Mouse (Mus musculus): ENCODE results near the gene Aig1.

Gene Aig1

DNA sequence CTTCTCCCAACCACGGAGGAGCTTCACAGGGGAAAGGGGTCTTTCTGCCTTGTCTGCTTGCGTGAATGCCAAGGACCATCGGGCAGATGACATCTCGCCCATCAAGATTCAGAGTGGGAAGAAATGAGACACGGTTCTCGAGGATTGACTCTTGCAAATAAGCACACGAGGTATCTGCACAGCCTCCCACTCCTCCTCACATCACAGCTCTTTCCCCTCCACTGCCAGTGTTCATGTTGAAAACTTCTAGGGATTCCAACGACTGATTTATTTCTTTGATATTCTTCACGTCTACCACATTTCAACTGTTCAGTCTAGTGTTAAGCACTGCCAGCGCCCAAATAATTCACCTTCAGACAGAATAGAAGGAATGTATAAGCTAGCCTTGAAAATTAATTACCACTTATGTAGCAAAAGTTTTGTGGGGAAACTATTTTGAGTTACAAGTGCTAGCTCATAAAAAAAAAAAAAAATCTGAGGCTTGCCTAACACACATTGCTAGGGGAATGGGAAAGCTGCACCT lies 86.5 kb downstream of the Aig1 start:
- in situ Hi-C loops (cut with MboI, MseI): no loop called here

GRCm38 (mm10) chr10:13776014-13776413 lies 92.8 kb downstream of the Aig1 start:
- in situ Hi-C loops (cut with MboI, MseI): loop anchor here (5.0 kb wide), 1 partner anchor 41 kb away; no protein-coding TSS in a partner anchor

GRCm38 (mm10) chr10:13775411-13775810 lies 93.4 kb downstream of the Aig1 start:
- in situ Hi-C loops (cut with MboI, MseI): loop anchor here (5.0 kb wide), 1 partner anchor 42 kb away; no protein-coding TSS in a partner anchor

- in situ Hi-C loops (cut with MboI, MseI): loop anchor here (5.0 kb wide), 1 partner anchor 42 kb away; no protein-coding TSS in a partner anchor
These were observed 93.9 kb downstream of the Aig1 start for GRCm38 (mm10) chr10:13774910-13775309.

DNA sequence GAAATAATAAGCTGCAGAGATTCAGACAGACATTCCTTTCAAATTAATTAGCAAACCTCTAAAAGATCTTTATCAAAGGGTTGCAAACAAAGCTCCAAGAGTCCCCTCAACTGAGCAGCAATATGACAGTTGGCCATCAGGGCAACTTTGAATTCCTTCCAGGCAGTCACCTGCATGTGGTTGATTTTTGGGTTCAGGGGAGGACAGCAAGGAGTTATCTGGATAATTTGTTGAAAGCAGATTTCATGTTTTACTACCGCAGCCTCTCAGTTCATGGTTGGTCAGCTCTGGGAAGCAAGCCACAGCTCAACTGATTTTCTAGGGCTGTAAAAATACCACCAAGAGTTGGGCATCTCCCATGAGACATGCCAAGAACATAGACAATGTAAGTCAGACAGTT lies 98.1 kb downstream of the Aig1 start:
- in situ Hi-C loops (cut with MboI, MseI): no loop called here

- in situ Hi-C loops (cut with MboI, MseI): no loop called here
These were observed 99.0 kb downstream of the Aig1 start for GRCm38 (mm10) chr10:13769789-13770188.

DNA sequence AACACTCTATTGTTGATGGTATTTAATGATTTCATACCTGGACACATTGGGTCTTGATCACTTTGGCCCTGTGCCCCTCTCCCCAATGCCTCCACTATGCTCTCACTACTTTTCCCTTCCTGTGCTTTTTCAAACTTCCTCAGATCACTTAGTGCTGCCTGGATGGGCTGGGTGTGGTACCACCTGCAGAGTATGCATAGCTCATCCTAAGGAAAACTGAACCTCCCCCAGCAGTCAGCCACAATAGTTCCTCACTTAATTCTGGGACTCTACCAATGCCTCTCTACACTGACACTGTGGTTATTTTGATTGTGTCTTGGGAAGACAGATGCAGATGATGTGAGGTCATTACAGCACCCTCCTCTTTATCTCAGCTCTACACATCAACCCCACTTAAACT lies 99.9 kb downstream of the Aig1 start:
- in situ Hi-C loops (cut with MboI, MseI): no loop called here

DNA sequence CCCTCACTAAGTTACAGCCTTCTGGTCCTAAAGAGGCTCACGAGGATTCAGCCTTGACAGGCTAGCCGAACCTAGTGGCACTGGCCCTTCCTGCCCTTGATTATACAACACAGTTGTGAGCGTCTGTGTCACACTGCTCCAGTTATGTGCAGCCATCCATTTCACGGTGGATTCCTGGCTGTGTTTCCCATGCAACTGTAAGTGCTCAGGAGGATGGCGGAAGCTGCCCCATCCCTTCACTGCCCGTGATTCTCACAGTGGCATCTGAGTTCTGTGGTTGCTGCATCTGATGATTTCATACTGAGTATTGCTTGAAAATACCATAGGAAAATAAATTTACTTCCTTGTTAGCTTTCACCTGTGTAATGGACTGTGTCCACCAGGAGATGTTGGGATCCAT lies 101.7 kb downstream of the Aig1 start:
- in situ Hi-C loops (cut with MboI, MseI): no loop called here

DNA sequence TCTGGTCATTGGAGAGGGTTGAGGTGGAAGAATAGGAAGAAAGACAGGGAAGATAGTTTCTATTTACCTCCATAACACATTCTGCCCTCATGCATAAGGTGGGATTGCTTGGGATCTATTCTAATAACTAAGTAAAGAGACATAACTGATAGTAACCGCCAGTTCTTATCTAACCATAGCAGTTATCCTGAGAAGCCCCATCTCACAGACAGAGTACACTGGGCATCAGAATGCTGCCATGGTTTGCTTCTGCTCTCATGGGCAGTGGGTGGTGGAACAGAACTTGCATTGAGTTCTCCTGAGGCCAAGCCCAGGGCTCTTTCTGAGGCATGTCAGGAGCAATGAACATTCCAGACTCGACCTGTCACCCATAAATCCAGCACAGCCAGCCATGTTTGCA lies 105.6 kb downstream of the Aig1 start:
- in situ Hi-C loops (cut with MboI, MseI): no loop called here

GRCm38 (mm10) chr10:13754712-13755111 lies 114.1 kb downstream of the Aig1 start:
- in situ Hi-C loops (cut with MboI, MseI): no loop called here

GRCm38 (mm10) chr10:13753777-13754176 lies 115.0 kb downstream of the Aig1 start:
- in situ Hi-C loops (cut with MboI, MseI): no loop called here

DNA sequence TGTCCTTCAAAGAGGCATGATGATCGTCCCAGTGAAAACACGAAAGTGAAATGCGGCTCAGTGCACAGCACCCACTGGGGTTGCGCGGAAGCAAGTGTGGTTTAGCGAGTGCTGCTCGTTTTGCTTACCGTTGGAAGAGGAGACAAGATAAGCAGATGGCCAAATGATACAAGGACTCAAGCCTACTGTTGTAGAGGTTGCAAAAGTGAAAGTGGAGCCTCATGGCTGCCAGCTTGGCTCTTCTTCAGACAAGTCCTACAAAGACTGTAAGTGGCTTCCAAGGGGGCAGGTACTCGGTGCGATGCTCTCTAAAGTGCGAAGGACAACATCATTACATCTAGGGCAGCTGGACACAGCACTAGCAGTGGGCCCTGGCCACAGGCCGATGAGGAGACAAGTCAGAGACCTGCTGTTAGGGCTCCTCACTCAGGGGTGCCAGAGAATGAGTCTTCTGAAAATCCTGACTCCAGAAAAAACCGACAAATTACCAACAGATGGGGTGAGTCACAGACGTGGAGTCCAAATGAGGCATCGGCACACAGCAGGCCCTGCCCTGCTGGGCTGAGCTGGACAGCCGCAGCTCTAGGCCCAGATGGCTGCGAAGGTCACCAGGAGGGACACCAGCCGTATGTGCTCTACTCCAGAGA lies 129.2 kb downstream of the Aig1 start:
- in situ Hi-C loops (cut with MboI, MseI): no loop called here

GRCm38 (mm10) chr10:13730039-13730748 lies 138.6 kb downstream of the Aig1 start:
- in situ Hi-C loops (cut with MboI, MseI): loop anchor here (5.0 kb wide), 1 partner anchor 102 kb away; no protein-coding TSS in a partner anchor

DNA sequence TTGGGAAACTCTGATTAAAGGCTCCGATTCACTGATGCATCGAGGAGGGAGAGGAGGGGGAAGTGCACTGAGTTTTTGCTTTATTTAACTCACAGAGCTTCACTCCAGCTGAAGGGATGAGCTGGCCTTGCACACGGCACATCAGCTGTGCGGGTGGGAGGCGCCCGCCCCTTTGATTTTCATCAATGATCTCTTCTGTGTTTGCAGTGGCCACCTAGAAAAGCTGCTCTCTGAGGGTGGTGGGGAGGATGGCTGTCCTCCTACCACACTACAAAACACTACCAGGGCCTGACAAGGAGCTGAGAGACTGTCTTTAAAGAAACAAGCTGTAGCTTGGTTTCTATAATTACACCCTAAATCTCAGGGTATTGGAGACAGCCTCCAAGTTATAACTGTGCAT lies 141.1 kb downstream of the Aig1 start:
- in situ Hi-C loops (cut with MboI, MseI): no loop called here

DNA sequence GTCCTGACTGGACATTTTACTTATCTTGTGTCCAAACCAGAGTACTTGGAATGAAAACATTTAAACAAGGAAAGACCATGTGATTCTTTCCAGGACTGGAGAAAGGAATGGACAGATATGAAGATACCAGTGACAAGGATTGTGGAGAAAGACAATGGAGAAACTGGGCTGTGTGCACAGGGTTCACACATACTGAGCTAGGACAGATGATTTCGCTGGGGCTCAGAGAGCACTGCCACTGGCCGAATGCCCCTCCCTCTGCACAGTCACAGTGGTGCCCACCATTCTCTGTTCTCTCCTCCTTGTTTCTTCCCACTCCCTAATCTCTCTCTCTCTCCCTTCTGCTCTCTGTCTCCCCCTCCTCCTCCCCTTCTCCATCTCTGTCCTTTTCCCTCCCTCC lies 142.6 kb downstream of the Aig1 start:
- in situ Hi-C loops (cut with MboI, MseI): no loop called here

DNA sequence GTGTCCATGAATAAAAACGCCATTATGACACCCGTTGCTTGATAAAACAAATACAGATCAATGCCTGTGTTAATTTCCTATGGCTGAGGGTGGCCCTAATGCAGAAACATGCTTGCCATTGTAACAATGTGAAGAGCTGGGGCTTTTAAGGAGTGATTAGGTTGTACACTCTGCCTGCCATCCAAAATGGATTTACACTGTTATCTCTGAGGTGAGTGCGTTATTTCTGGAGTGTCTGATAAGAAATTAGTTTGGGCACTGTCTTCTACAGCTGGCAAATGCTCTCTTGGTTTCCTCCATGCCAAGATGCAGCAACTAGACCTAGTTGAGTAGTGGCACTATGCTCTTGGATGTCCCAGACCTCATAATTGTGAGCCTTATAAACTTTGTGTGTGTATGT lies 143.5 kb downstream of the Aig1 start:
- in situ Hi-C loops (cut with MboI, MseI): no loop called here

DNA sequence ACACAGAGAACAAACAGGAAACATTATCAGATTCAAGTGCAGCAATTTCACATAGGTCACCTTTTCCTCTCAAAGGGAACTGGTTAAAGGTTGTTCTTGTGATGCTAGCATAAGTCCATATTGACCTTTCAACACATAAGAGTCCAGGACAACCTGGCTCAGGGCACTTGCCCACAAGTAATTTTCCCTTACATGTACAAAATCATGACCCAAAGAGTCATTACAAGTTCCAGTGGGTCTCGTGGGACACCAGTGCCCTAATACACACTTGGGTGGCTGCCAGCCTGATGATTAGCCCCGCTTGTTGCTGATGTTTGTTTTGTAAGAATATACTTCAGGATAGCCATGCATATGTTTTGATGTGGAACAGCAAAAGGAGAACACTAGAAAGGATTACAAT lies 152.6 kb downstream of the Aig1 start:
- in situ Hi-C loops (cut with MboI, MseI): no loop called here

DNA sequence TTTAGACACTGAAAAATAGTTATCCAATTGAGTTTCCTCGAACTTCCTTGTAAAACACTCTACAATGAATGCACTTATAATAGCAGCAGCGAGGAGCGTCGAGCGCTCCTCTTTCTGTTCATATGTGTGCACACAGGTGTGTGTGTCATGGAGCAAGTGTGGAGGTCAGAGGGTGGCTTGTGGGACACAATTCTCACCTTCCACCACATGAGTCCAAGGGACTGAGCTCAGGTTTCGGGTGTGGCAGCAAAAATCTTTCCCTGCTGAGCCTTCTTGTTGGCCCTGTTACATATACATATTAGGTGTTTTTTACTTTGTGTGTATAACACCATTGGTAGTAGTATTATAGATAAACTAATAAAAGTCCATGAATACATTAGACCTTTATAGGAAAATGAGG lies 153.2 kb downstream of the Aig1 start:
- in situ Hi-C loops (cut with MboI, MseI): no loop called here

- in situ Hi-C loops (cut with MboI, MseI): no loop called here
These were observed 153.9 kb downstream of the Aig1 start for GRCm38 (mm10) chr10:13714920-13715293.

GRCm38 (mm10) chr10:13714199-13714919 lies 154.4 kb downstream of the Aig1 start:
- in situ Hi-C loops (cut with MboI, MseI): no loop called here

DNA sequence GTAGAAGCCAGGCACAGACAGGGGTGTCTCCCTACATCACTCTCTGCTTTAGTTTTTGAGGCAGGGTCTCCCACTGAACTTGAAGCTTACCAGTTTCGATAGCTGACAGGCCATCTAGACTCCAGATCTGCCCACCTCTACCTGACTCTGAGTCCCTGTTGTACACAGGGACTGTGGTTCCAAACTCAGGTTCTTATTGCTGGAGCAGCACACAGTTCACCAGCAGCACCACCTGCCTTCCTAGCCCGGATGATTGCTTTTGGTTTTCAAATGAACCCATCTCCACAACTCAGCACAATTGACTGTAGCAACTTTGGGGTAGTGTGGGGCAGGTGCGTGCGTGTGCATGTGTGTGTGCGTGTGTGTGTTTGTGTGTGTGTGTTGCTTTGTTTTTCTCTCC lies 155.1 kb downstream of the Aig1 start:
- in situ Hi-C loops (cut with MboI, MseI): no loop called here

- in situ Hi-C loops (cut with MboI, MseI): no loop called here
These were observed 155.7 kb downstream of the Aig1 start for GRCm38 (mm10) chr10:13713116-13713515.
